Mouse (Mus musculus) urinary bladder, adult 18-20 months (tissue): ENCODE measurements around the gene Zfp748.
A peak's percentile ranks its signal among the peaks of the same experiment; 100 is the strongest.

Experiments used
- DNase-seq, 2 experiments: peaks; one replicate each; pipeline ENCODE4 v3.0.0; 2022; ENCODE audit warnings: low spot score in 2 of 2, mixed read lengths in 2 of 2

The Zfp748 gene

DNA sequence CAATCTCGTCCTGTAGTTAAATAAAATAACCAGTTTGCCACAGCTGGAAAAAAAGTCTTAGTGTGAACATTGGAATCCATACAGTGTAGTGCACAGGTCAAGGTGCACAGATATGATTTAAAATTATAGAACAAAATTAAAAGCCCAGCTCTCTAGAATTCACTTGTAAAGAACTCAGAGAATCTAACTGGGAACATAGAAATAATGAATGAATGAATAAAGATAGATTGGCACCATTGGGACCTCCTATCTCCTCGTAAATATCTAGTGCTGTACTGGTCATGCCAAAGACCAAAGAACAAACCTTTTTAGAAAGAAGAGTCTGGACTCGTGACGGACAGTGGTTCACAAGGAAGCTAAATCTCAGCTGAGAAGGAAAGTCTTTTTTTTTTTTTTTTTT, at the start of gene Zfp748:
Zfp748 (minus strand) TSS at position 101 of the 400 bp plus-strand sequence.
- DNase-seq: no peak

DNA sequence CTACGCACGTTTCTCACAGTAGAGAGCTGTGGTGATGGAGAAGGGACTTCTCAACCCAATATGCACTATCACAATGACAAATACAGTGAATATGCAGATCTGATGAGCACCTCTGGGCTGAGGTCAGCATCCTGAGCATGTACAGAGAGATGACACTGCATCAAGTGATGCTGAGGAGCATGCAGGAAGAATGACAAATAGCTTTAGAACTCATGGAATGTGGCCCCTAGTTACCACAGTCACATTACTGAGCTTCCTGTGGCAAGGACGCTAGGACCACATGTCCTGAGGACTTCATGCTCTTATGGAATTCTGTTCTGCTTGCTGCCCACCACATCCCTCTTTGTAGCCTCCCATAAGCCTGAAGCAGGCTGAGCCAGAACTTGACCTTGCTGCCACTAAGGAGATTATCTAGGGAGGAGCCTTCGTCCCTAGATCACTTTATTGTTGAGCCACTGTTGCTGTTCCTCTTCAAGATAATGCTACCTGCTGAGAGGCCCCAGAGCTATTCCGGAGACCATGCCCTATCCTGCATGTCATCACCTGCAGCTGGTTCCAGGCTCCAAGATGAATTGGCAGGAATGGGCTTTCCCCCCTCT, 19.1 kb upstream of the Zfp748 start:
- DNase-seq: no peak

GRCm38 (mm10) chr13:67552505-67553346, 904 bp downstream of the Zfp748 start:
- peak; percentile 82 to 89 for DNase-seq

DNA sequence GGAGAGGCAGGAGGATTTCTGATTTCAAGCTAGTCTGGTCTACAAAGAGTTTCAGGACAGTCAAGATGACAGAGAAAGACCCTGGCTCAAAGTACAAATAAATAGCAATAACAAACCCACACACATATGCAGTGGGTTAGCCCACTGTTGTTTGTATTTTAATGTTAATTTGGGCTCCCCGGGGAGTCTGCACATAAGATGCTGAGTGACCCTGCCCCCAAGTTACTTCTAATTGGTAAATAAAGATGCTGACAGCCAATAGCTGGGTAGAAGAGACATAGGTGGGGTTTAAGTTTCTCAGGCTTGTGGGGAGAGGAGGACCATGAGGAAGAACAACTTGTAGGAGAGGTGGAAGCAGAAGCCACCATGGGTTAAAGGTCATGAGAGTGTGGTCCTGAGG, 7.7 kb downstream of the Zfp748 start:
- DNase-seq: no peak

DNA sequence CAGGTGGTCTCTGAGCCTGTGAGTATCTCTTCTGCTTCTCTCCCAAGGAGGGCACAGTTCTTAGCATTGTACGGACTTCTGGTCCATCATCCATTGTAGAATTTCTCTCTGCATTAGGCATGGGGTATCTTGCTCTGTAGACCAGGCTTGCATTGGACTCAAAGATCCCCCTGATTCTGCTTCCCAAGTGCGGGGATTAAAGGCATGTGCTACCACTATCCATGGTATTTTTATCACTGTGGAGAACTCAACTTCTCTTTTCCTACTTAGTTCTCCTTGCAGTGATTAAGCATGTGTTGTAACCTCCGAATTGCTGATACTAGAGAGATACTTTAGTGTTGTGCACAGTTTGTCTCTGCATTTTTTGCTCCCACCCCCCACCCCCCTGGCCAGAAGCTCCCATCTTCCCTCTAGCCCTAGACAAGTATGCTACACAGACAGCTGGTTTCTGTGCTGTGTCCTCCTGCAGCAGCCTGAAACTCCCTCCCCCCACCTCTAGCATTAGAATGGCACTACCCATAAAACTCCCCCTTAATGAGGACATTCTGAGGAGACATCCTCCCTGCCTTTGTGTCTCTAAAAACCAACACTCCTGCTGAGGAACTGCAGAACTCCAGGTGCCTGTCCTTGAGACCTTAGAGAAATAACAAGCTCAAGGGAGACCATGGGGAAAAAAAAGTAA, 26.4 kb downstream of the Zfp748 start:
- no peak for DNase-seq

DNA sequence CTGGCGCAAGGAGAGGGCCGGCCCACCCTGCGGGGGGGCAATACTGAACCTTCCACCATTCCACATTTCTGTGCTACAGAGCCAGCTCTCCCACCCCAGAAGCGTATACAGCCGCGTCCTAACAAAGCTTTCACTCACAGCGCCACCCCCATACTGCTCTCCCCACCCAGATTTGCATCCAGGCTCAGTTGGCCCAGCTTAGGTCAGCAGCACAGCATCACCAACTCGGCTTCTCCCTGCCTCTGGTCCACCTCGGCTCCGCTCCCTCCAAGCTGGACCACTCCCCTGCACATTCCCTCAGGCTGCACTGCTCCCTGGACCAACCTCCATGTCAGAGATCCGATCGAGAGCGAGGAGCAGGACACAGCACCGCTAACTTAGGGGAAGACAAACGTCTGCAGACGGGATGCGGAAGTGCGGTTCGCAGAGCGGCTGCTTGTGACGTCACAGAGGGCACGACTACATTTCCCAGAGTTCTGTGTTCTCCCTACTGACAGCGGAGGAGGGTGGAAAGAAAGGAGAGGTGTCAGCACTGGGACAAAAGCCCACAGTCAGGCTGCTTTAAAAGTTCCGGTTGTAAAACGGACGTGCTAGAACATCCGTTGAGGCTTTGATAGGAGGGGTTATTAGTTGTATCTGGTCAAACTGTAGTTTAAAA, 27.7 kb downstream of the Zfp748 start, which contains the start of the genes Gm26965 and Zfp87:
Gm26965 (minus strand) TSS at position 399 of the 658 bp plus-strand sequence.
Zfp87 (minus strand) TSS at position 425 of the 658 bp plus-strand sequence.
- peak; percentile 85 to 92 for DNase-seq

DNA sequence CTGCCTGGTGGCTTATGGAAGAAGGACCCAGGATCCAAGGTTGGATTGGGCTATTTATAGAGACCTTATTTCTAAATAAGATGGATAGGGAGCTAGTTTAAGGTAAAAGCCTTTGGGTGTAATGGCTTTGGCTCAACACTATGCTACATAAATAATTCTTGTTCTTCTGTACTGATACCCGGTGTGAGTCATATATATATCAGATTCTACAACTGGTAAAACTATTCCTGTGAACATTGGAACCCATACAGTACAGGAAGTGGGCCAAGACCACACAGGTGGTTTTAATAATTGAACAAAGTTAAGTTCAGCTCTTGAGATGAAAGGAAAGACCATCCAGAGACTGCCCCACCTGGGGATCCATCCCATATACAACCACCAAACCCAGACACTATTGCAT, 52.7 kb downstream of the Zfp748 start:
- no peak for DNase-seq

DNA sequence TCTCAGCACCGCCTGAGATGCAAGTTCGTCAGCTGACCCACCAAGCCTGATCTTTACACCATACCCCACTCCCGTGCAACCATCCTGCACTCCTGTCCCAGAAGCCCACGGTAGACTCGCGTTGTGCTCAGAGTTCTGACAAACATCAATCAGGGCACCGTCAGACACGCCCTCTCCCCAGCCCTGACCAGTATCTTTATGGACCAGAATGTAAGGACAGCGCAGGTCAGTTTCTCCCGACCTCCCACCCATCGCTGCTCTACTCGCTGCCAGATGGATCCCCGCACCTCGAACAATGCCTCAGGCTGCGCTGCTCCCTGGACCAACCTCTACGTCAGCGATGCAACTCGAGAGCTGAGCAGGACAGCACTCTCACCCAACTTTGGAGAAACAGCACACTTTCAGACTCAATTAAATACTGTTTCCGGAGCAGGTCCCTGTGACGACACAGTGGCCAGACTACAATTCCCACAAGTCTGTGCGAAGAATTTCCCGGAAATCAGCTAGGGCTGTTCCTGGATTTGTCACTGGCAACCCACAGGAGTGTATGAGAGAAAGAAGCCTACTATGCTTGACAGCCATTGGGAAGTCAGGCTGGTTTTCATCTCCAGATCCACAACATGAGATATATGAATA, 53.4 kb downstream of the Zfp748 start, which contains the start of gene Zfp58:
Zfp58 (minus strand) TSS at position 472 of the 636 bp plus-strand sequence.
- peak; percentile 67 to 83 for DNase-seq

DNA sequence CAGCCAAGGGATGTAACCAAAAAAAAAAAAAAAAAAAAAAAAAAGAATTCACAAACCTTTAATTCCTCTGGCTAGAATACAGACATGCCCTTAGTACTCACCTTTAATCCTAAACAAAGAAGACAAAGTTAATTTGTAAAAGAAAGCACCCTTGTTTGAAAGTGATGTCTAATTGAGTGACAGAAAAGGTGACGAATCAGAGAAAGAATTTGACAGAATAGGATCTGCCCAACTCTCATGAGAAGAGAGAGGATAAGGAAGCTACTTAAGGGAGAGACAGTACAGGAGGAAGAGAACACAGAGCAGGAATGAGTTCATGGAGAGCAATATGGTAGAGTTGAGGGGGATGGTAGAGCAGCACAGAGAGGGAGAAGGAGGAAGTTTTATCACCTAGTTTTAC, 58.0 kb downstream of the Zfp748 start:
- DNase-seq: no peak
